Mouse (Mus musculus): ENCODE results near the gene Milr1.
"Not testable (repeated sequence)": the region's sequence is repeated elsewhere in the genome, so short reads cannot be mapped to it uniquely, and the experiment has no call there.

Milr1 gene

GRCm38 (mm10) chr11:106751039-106752018 lies at the start of gene Milr1:
Gene Milr1, plus strand, starts transcription at chr11:106751226.
- in situ Hi-C loops (cut with MboI; ENCODE audit: low pct_unique_long_range_greater_than_20kb in 1 of 2, low sequenced_read_pairs in 2 of 2, unreplicated experiment in 1 of 2) = loop anchor here in 1 of 2 experiments (25.0 kb wide), 1 partner anchor 239 kb away; no protein-coding TSS in a partner anchor

- in situ Hi-C loops (cut with MboI; ENCODE audit: low pct_unique_long_range_greater_than_20kb in 1 of 2, low sequenced_read_pairs in 2 of 2, unreplicated experiment in 1 of 2) = no loop called here
Observed at GRCm38 (mm10) chr11:106701589-106701988, 49.4 kb upstream of the Milr1 start.

DNA sequence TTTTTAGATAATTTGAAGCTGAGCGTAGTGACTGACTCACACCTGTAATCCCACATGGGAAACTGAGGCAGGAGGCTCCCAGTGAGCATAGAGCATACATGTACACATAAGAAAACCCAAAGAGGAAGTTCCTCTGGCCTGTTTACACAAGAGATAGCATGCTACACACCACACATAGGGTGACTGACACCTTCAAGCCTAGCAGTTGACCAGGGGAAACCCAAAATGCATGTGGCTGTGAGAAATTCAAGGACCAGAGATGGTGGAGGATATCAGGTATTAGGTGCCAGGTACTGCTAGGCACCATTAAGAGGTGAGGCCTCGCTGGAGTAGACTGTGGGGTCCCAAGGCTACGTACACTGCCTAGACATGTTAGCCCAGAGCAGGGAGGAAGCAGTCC lies 48.4 kb upstream of the Milr1 start:
- in situ Hi-C loops (cut with MboI; ENCODE audit: low pct_unique_long_range_greater_than_20kb in 1 of 2, low sequenced_read_pairs in 2 of 2, unreplicated experiment in 1 of 2) = no loop called here

DNA sequence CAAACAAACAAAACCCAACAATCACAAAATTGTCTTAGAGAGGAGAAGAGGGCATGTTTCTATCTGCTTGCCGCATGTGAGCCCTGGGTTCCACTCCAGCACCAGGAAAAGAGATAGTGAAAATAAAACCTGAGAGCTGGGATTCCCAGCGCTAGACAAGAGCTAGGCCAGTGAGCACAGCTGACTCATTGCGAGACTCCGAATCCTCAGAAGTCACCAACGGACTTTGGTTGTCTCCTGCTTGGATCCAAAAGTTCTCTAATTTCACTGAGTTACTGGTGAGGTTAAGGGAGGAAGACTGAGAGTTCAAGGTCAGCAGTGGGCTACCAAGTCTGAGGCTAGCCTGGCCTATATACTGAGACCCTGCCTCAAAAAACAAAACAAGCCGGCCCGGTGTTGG lies 47.1 kb upstream of the Milr1 start:
- in situ Hi-C loops (cut with MboI; ENCODE audit: low pct_unique_long_range_greater_than_20kb in 1 of 2, low sequenced_read_pairs in 2 of 2, unreplicated experiment in 1 of 2) = no loop called here

DNA sequence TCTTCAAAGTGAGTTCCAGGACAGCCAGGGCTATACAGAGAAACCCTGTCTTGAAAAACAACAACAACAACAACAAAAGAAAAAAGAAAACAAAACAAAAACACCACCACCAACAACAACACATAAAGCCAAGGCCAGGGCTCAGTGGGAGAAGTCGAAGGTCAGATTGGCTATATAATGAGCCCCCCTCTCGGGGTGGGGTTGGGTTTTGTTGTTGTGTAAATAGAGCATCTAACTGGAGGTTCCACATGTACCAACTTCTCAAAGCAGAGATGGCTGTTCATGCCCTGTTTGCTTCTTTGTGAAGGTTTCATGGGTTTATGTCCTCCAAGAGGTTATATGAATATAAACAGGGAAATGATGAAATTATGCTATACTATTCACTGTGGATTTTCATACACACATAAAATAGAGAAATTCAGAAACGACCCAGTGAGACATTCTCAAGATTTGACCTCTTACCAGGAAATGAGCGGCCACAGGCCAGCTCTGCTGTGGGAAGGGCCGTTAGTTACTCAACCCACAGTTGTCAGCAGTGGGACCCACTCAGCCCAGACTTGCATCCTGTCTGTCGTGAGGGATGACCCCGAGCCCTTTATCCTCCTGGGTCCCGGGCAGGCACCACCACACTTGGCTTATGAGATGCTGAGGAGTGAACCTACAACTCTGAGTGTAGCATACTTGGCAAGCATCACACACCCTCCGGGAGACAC lies 46.5 kb upstream of the Milr1 start:
- in situ Hi-C loops (cut with MboI; ENCODE audit: low pct_unique_long_range_greater_than_20kb in 1 of 2, low sequenced_read_pairs in 2 of 2, unreplicated experiment in 1 of 2) = no loop called here

- in situ Hi-C loops (cut with MboI; ENCODE audit: low pct_unique_long_range_greater_than_20kb in 1 of 2, low sequenced_read_pairs in 2 of 2, unreplicated experiment in 1 of 2) = no loop called here
Observed at GRCm38 (mm10) chr11:106706212-106706611, 44.8 kb upstream of the Milr1 start.

- in situ Hi-C loops (cut with MboI; ENCODE audit: low pct_unique_long_range_greater_than_20kb in 1 of 2, low sequenced_read_pairs in 2 of 2, unreplicated experiment in 1 of 2) = no loop called here
Observed at GRCm38 (mm10) chr11:106707085-106707484, 43.9 kb upstream of the Milr1 start.

GRCm38 (mm10) chr11:106707866-106708265 lies 43.2 kb upstream of the Milr1 start:
- in situ Hi-C loops (cut with MboI; ENCODE audit: low pct_unique_long_range_greater_than_20kb in 1 of 2, low sequenced_read_pairs in 2 of 2, unreplicated experiment in 1 of 2) = no loop called here

DNA sequence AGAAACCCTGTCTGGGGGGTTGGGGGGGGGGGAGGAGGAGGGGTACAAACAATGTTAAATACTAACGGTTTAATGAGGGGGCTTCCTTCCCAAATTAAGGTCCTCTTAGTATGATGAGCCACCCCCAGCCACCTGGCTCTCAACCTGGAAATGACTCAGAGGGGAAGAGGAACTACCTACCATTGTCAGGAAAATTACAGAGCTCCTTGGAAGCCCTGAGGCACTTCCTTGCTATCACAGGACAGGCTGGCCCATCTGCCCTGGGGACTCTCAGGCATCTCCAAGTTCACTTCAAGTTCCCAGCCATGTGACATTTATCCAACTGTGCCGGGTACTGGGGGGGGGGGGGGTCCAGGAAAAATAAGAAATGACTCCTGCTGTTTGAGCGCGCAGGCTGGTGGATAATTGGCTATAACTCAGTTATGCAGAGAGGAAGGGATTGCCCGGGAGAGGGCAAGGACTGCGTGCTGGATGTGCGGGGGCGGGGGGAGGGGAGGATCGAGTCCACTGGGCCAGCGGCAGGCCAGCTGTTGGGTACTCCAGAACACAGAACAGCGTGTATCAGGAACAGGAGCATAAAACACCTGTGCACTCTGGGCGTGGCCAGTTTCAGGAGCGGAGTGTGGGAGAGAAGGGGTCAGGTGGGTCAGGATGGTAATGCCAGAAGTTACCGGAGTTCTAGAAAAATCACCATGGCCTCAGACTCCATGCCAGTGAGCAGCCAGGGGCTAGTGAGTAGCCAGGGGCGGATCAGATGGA lies 41.6 kb upstream of the Milr1 start:
- in situ Hi-C loops (cut with MboI; ENCODE audit: low pct_unique_long_range_greater_than_20kb in 1 of 2, low sequenced_read_pairs in 2 of 2, unreplicated experiment in 1 of 2) = no loop called here

- in situ Hi-C loops (cut with MboI; ENCODE audit: low pct_unique_long_range_greater_than_20kb in 1 of 2, low sequenced_read_pairs in 2 of 2, unreplicated experiment in 1 of 2) = no loop called here
Observed at GRCm38 (mm10) chr11:106710789-106711188, 40.2 kb upstream of the Milr1 start.

DNA sequence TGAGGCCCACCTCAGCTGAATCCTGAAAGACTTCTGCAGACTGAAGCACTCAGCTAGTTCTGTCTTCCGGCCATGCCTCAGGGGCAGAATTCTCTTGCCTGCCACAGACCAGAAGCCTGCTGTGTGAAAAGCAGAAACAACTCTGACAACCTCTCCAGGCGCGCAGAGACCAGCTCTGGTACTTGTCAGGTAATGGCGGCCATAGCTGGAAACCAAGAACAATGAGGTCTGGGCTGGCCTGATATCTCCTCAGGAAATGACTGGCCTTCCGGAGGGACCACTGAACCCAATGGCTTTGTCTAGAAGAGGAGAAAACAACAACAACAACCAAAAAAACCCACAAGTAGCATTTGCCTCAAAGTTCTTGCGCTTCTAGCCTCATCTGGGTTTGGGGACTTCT lies 36.0 kb upstream of the Milr1 start:
- in situ Hi-C loops (cut with MboI; ENCODE audit: low pct_unique_long_range_greater_than_20kb in 1 of 2, low sequenced_read_pairs in 2 of 2, unreplicated experiment in 1 of 2) = no loop called here

DNA sequence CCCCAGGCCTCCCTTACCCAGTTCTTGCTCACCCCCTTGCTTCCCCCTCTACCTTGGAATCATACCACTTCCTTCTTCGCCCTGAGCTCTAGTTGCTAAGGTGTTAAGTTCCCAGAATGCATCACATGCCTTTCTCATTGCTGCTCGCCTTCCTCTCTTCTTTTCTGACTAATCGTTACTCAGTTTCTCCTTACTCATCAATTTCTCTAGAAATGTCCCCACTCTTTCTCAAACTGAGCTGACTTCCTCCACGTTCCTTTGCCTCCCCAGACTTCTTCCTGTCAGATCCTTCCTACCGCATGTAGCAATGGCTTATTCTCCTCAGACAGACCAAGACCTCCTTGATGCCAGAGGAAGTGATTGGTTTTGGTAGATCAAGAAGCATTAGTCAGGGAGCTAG lies 34.5 kb upstream of the Milr1 start:
- in situ Hi-C loops (cut with MboI; ENCODE audit: low pct_unique_long_range_greater_than_20kb in 1 of 2, low sequenced_read_pairs in 2 of 2, unreplicated experiment in 1 of 2) = no loop called here

DNA sequence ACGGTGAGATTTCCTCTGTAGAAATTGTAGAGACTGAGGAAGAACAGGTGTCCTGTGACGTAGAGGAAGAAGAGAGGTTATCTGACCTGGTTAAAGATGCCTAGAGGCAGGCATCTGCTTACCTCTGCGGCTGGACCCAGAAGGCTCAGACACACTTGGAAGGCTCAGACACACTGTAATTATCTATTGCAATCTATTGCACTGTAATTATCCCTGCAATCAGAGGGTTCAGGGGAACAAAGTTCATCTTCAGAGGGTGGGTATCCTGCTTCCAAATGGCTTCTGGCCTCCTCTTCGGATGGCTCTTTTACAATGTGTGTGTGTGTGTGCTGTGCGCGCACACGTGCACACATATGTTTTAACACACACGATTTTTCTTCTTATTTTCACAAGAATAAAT lies 30.6 kb upstream of the Milr1 start:
- in situ Hi-C loops (cut with MboI; ENCODE audit: low pct_unique_long_range_greater_than_20kb in 1 of 2, low sequenced_read_pairs in 2 of 2, unreplicated experiment in 1 of 2) = no loop called here

- in situ Hi-C loops (cut with MboI; ENCODE audit: low pct_unique_long_range_greater_than_20kb in 1 of 2, low sequenced_read_pairs in 2 of 2, unreplicated experiment in 1 of 2) = no loop called here
Observed at GRCm38 (mm10) chr11:106722831-106723361, 28.1 kb upstream of the Milr1 start.

DNA sequence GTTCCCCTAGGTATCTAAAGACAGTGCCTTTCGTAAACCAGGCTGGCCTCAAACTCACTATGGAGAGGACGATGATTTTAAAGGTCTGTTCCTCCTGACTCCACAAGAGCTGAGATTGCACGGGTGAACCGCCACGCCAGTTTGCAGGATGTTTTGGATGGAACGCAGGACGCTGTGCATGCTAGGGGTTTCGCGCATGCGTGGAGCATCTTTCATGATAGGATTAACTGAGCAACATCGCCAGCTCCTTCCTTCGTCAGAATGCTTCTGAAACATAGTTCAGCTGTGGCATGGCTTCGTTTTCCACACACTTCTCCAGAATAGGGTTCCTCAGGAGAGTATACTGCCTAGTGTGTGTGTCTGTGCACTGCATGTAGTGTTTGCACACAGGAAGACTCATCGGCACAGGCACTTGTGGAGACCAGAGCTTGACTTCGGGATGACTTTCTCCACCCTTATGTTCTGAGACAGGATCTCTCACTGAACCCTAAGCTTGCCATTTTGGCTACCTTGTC lies 27.4 kb upstream of the Milr1 start:
- in situ Hi-C loops (cut with MboI; ENCODE audit: low pct_unique_long_range_greater_than_20kb in 1 of 2, low sequenced_read_pairs in 2 of 2, unreplicated experiment in 1 of 2) = no loop called here

- in situ Hi-C loops (cut with MboI; ENCODE audit: low pct_unique_long_range_greater_than_20kb in 1 of 2, low sequenced_read_pairs in 2 of 2, unreplicated experiment in 1 of 2) = no loop called here
Observed at GRCm38 (mm10) chr11:106724176-106724915, 26.7 kb upstream of the Milr1 start.

DNA sequence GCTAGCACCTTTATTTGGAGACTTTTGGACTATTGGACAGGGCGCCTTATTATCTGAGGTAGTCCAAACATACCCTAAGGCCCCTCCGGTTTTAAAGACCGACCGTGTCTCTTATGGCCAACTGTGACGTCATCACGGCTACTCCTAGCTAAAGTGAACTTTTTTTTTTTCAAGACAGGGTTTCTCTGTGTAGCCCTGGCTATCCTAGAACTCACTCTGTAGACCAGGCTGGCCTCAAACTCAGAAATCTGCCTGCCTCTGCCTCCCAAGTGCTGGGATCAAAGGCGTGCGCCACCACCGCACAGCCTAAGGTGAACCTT lies 26.1 kb upstream of the Milr1 start:
- in situ Hi-C loops (cut with MboI; ENCODE audit: low pct_unique_long_range_greater_than_20kb in 1 of 2, low sequenced_read_pairs in 2 of 2, unreplicated experiment in 1 of 2) = not testable (repeated sequence)

- in situ Hi-C loops (cut with MboI; ENCODE audit: low pct_unique_long_range_greater_than_20kb in 1 of 2, low sequenced_read_pairs in 2 of 2, unreplicated experiment in 1 of 2) = no loop called here
Observed at GRCm38 (mm10) chr11:106727967-106728366, 23.1 kb upstream of the Milr1 start.
